Mouse (Mus musculus) small intestine, adult 2 months (tissue): ENCODE results near the gene Ruvbl2.

Source experiments
- CTCF ChIP-seq: fragments of 200-500 bp; IDR thresholded peaks from 2 replicates; pipeline ENCODE4 v1.5.1; 2012; ENCODE audit warnings: low read depth, mild to moderate bottlenecking, control low read depth, inconsistent platforms, low read length, moderate library complexity, mixed read lengths; ENCODE audit not compliant: insufficient replicate concordance, insufficient read length; ENCODE audit errors: extremely low read depth
- POLR2A ChIP-seq: fragments of 200-500 bp; IDR thresholded peaks from 2 replicates; pipeline ENCODE4 v1.6.1; 2012; ENCODE audit warnings: low read depth, mild to moderate bottlenecking, control low read depth, inconsistent platforms, low read length, moderate library complexity

DNA sequence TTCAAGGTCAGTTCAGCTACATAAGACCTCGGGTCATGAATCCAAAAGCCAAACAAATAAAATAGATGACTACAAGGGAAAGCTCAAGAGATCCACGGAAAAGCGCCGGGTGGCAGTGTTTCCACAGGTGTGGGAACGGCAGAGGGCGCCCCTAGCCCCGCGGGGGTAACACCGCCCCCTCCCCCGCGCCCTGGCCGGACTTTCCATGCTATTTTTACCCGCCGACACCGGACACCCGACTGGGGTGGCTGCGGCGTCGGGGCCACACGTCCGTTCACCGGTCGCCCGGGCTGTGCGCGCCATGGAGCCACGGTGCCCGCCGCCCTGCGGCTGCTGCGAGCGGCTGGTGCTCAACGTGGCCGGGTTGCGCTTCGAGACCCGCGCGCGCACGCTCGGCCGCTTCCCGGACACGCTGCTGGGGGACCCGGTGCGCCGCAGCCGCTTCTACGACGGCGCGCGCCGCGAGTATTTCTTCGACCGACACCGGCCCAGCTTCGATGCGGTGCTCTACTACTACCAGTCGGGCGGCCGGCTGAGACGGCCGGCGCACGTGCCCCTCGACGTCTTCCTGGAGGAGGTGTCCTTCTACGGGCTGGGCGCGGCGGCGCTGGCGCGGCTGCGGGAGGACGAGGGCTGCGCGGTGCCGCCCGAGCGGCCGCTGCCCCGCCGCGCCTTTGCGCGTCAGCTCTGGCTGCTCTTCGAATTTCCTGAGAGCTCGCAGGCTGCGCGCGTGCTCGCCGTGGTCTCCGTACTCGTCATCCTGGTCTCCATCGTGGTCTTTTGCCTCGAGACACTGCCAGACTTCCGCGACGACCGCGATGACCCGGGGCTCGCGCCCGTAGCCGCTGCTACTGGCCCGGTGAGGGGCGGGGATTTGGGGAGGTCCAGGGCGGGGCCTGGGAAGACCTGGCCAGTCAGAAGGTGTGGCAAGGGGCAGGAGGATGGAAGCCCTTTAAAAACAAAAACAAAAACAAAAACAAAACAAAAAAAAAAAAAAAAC, 31.4 kb downstream of the Ruvbl2 start:
- TF ChIP-seq CTCF, result no peak
- TF ChIP-seq POLR2A, result no peak
